Mouse (Mus musculus) cerebellum, adult 9-10 months (tissue): ENCODE data around the gene Gse1.

Experiments
- DNase-seq: peaks from one replicate; pipeline ENCODE4 v3.0.0; 2022

Gse1 gene

GRCm38 (mm10) chr8:120465710-120466109 is 237.5 kb downstream of the Gse1 start:
- DNase-seq = no peak

GRCm38 (mm10) chr8:120466266-120466665 is 238.0 kb downstream of the Gse1 start:
- DNase-seq = no peak

GRCm38 (mm10) chr8:120467598-120467997 is 239.3 kb downstream of the Gse1 start:
- no peak for DNase-seq

GRCm38 (mm10) chr8:120470170-120470569 is 241.9 kb downstream of the Gse1 start:
- DNase-seq = no peak

GRCm38 (mm10) chr8:120471166-120471565 is 242.9 kb downstream of the Gse1 start:
- DNase-seq = peak; percentile 60

- no peak for DNase-seq
Measured at GRCm38 (mm10) chr8:120471752-120472151, 243.5 kb downstream of the Gse1 start.

GRCm38 (mm10) chr8:120472230-120472629 is 244.0 kb downstream of the Gse1 start:
- no peak for DNase-seq

- DNase-seq = no peak
Measured at GRCm38 (mm10) chr8:120473729-120474364, 245.6 kb downstream of the Gse1 start.

GRCm38 (mm10) chr8:120474496-120475235 is 246.4 kb downstream of the Gse1 start:
- no peak for DNase-seq

- DNase-seq = no peak
Measured at GRCm38 (mm10) chr8:120475462-120476201, 247.4 kb downstream of the Gse1 start.

- no peak for DNase-seq
Measured at GRCm38 (mm10) chr8:120476711-120477575, 248.7 kb downstream of the Gse1 start.

GRCm38 (mm10) chr8:120478754-120479153 is 250.5 kb downstream of the Gse1 start:
- DNase-seq = no peak

- no peak for DNase-seq
Measured at GRCm38 (mm10) chr8:120479691-120480090, 251.4 kb downstream of the Gse1 start.

- no peak for DNase-seq
Measured at GRCm38 (mm10) chr8:120482015-120482689, 253.9 kb downstream of the Gse1 start.

- no peak for DNase-seq
Measured at GRCm38 (mm10) chr8:120484460-120484859, 256.2 kb downstream of the Gse1 start.

- peak; percentile 37 for DNase-seq
Measured at GRCm38 (mm10) chr8:120485116-120485515, 256.9 kb downstream of the Gse1 start.

- DNase-seq = no peak
Measured at GRCm38 (mm10) chr8:120485551-120486476, 257.6 kb downstream of the Gse1 start.

- peak; percentile 68 for DNase-seq
Measured at GRCm38 (mm10) chr8:120486477-120487376, 258.5 kb downstream of the Gse1 start.

GRCm38 (mm10) chr8:120487377-120487728 is 259.1 kb downstream of the Gse1 start:
- DNase-seq = no peak
